Mouse (Mus musculus) thymus, postnatal 36 days (tissue): Measurements from ENCODE around the gene Hrh1.
"Not testable (repeated sequence)": the region's sequence is repeated elsewhere in the genome, so short reads cannot be mapped to it uniquely, and the experiment has no call there.

Experiments used
- DNase-seq, 2 experiments: peaks; one replicate each; pipeline ENCODE4 v3.0.0; 2022; ENCODE audit warnings: mixed read lengths in 2 of 2

Hrh1 gene

GRCm38 (mm10) chr6:114473541-114473940 is 75.8 kb downstream of the Hrh1 start:
- no peak for DNase-seq

DNA sequence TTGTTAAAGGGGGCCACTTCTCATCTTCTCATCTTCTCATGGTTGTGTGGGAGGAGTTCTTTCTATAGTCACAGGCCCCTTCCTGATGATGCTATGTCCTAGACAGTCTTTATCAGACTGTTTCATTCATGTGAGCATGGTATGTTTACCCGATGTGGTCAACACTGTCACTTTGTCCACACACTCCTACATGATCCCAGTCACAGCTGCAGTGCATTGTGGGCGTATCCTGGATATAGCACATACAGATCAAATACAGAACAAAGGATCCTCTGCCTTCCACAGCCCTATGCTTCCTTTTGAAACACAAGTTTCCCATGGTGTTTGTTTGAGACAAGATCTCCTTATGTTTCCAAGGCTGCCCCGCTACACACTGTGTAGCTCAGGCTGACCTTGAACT is 76.3 kb downstream of the Hrh1 start:
- no peak for DNase-seq

- no peak for DNase-seq
Measured at GRCm38 (mm10) chr6:114474911-114475310, 77.2 kb downstream of the Hrh1 start.

DNA sequence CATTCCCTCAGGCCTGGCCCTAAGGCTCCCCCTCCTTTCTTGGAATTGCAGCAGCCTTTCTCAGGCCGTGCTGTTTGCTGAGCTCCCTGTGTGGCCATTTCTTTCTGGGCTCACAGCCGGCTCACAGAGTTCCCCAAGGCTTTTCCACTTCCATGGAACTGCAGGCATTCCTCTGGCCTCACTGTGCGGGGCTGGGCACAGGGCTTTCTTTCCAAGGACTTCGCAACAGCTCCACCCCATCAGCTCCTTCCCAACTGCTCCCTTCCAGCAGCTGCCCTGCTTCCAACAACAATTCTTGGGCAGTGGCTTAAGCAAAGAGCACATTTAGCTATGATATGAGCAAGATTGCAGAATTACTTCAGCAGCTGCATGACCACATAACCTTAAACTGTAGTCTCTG is 81.0 kb downstream of the Hrh1 start:
- DNase-seq, result no peak

- DNase-seq, result no peak
Measured at GRCm38 (mm10) chr6:114479644-114480410, 82.1 kb downstream of the Hrh1 start.

DNA sequence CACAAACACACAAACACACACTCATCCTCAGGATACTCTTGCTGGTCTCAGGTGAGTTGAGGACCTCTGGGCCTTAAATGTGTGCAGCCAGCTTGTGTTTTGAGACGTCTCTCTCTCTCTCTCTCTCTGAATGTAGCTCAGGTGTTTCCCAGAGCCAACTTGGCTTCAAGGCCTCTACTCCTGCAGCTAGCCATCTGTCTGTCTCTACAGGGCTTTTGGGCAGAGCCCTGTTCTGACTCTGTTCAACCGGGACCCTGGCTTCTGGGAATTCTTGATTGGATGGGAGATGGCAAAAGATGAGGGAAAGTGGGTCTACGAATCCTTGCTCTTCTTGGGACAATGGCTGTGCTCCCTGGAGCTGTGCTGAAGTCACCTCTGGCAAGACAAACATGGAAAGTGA is 91.6 kb downstream of the Hrh1 start:
- no peak for DNase-seq

DNA sequence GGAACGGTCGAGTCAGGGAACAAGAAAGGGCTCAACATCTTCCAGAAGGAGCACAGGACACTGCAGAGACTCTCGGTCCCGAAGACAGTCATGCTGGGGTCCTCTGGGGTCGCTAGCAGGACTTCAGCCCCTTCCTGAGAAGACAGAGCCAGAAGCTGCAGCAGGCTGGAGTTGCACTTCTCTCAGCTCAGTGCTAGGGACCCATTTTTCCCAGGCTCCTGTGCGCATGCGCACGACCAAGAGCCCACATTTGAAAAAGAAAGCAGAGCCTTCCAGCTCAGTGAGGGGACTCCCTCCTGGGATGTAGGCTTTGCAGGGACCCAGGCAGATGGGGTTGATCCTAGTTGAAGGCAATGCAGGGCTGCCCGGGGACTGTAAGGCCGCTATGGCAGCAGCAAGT is 94.9 kb downstream of the Hrh1 start:
- DNase-seq, result not testable (repeated sequence)

GRCm38 (mm10) chr6:114494987-114495386 is 97.3 kb downstream of the Hrh1 start:
- not testable (repeated sequence) for DNase-seq

GRCm38 (mm10) chr6:114514038-114514437 is 116.3 kb downstream of the Hrh1 start:
- DNase-seq, result not testable (repeated sequence)

- not testable (repeated sequence) for DNase-seq
Measured at GRCm38 (mm10) chr6:114528709-114529108, 131.0 kb downstream of the Hrh1 start.
